In genomic region chr2:119742461-119743175, GRCm38 (mm10) we compare ENCODE assay signal across 8 mouse cellular contexts. TPM values are rescaled to one million over a fixed set of nuclear protein-coding genes. Genes with fewer than 3 reads are reported as not detected.
DNase-seq lines count a peak whose midpoint lies in the region; ATAC-seq and TF ChIP-seq lines count a peak whose summit lies in the region.

No protein-coding gene starts in this region.

- intact Hi-C loops in heart, adult 2 months (cut with DNase I) = loop anchor here (5.0 kb wide), 1 partner anchor 65 kb away; the partner anchor contains the start of gene Rtf1
- intact Hi-C loops in heart, postnatal 25 days (cut with DNase I) = no loop called here

- DNase-seq in heart, adult 2 months = peak; percentile 32 to 58
- no peak for DNase-seq in heart, postnatal 25 days (ENCODE audit: low spot score)
- peak; percentile 35 for DNase-seq in MN1 (ENCODE audit: low spot score)
- peak; percentile 58 for DNase-seq in forebrain, embryonic 10.5 days (ENCODE audit: extremely low spot score, low spot score)
- DNase-seq in induced T-regulatory cell, adult 2 months (ENCODE audit: low read depth) = peak; percentile 75
- no peak for DNase-seq in liver, embryonic 14.5 days (ENCODE audit: low read depth in 3 of 3, low spot score in 3 of 3)
- peak; percentile 65 to 76 for DNase-seq in thymus, postnatal 36 days

- H3K27me3 ChIP-seq in heart, adult 2 months (ENCODE audit: control insufficient read depth, insufficient read depth, low read length) = peaks cover 16% of the 10 kb centered on the region
- peaks cover 92% of the 10 kb centered on the region for H3K27me3 ChIP-seq in forebrain, embryonic 10.5 days (ENCODE audit: poor library complexity, severe bottlenecking)
- H3K27me3 ChIP-seq in liver, embryonic 14.5 days (ENCODE audit: control insufficient read depth, insufficient read depth, low read length) = peaks cover 19% of the 10 kb centered on the region
- H3K27me3 ChIP-seq in neural tube, embryonic 14.5 days (ENCODE audit: control insufficient read depth, insufficient read depth, low read length) = peaks cover 36% of the 10 kb centered on the region

- 1% methylated on average over 70 of the region's 70 CpGs for WGBS in heart, adult 2 months
- under 1% methylated on average over 70 of the region's 70 CpGs for WGBS in forebrain, embryonic 10.5 days
- WGBS in liver, embryonic 14.5 days (ENCODE audit: insufficient replicate concordance) = under 1% methylated on average over 62 of the region's 70 CpGs
- WGBS in neural tube, embryonic 14.5 days = 1% methylated on average over 54 of the region's 70 CpGs

- TF ChIP-seq CTCF in heart, adult 2 months (IDR thresholded peaks at IDR 0.05) = no peak
- TF ChIP-seq CTCF in liver, embryonic 14.5 days (IDR thresholded peaks at IDR 0.05; ENCODE audit: low read depth) = no peak

- no peaks in the 10 kb centered on the region for H3K9me3 ChIP-seq in forebrain, embryonic 10.5 days
- H3K9me3 ChIP-seq in liver, embryonic 14.5 days (ENCODE audit: control insufficient read depth, low read length) = no peaks in the 10 kb centered on the region
- no peaks in the 10 kb centered on the region for H3K9me3 ChIP-seq in neural tube, embryonic 14.5 days (ENCODE audit: control insufficient read depth, low read length)

- peak; percentile 18; the same call in 1 of the 2 replicates for ATAC-seq in liver, embryonic 14.5 days (ENCODE audit: insufficient read depth)
- peak; percentile 35; the same call in 1 of the 2 replicates for ATAC-seq in neural tube, embryonic 14.5 days (ENCODE audit: low read depth)

- H3K79me2 ChIP-seq in heart, adult 2 months (replicated peaks; ENCODE audit: control insufficient read depth, insufficient read depth, low read length) = no peaks in the 10 kb centered on the region

- H3K36me3 ChIP-seq in heart, adult 2 months (ENCODE audit: control insufficient read depth, insufficient read depth, low read length) = no peaks in the 10 kb centered on the region
- no peaks in the 10 kb centered on the region for H3K36me3 ChIP-seq in forebrain, embryonic 10.5 days (replicated peaks)
- H3K36me3 ChIP-seq in liver, embryonic 14.5 days (replicated peaks; ENCODE audit: control insufficient read depth, insufficient read depth, low read depth) = no peaks in the 10 kb centered on the region
- H3K36me3 ChIP-seq in neural tube, embryonic 14.5 days (ENCODE audit: control insufficient read depth, insufficient read depth, low read length) = no peaks in the 10 kb centered on the region

- H3K27ac ChIP-seq in heart, adult 2 months = no peak overlapping the region
- peak overlapping the region; percentile 90 for H3K27ac ChIP-seq in forebrain, embryonic 10.5 days
- H3K27ac ChIP-seq in liver, embryonic 14.5 days = no peak overlapping the region
- no peak overlapping the region for H3K27ac ChIP-seq in neural tube, embryonic 14.5 days (ENCODE audit: low read depth, low read length)

- peaks cover 3% of the 10 kb centered on the region for H3K4me1 ChIP-seq in heart, adult 2 months (ENCODE audit: control insufficient read depth, insufficient read depth, low read length)
- peaks cover 50% of the 10 kb centered on the region for H3K4me1 ChIP-seq in forebrain, embryonic 10.5 days
- peaks cover 20 to 26% of the 10 kb centered on the region in 2 experiments for H3K4me1 ChIP-seq in liver, embryonic 14.5 days (replicated peaks; ENCODE audit: control insufficient read depth in 2 of 2, insufficient read depth in 2 of 2, low read length in 1 of 2)
- peaks cover 21% of the 10 kb centered on the region for H3K4me1 ChIP-seq in neural tube, embryonic 14.5 days (ENCODE audit: control insufficient read depth, insufficient read depth, low read length)

- peak overlapping the region; percentile 56 for H3K4me3 ChIP-seq in heart, adult 2 months
- H3K4me3 ChIP-seq in forebrain, embryonic 10.5 days = peak overlapping the region; percentile 68
- peak overlapping the region; percentile 46 to 72 for H3K4me3 ChIP-seq in liver, embryonic 14.5 days (ENCODE audit: insufficient read depth in 1 of 2, low read depth in 2 of 2, low read length in 2 of 2)
- peak overlapping the region; percentile 48 for H3K4me3 ChIP-seq in neural tube, embryonic 14.5 days (ENCODE audit: low read depth, low read length)

- peak overlapping the region; percentile 70 for H3K9ac ChIP-seq in heart, adult 2 months (ENCODE audit: low read depth, low read length)
- peak overlapping the region; percentile 56 for H3K9ac ChIP-seq in liver, embryonic 14.5 days (replicated peaks)
- H3K9ac ChIP-seq in neural tube, embryonic 14.5 days (replicated peaks; ENCODE audit: low read depth, low read length) = peak overlapping the region; percentile 46

- TF ChIP-seq EP300 in heart, adult 2 months (IDR thresholded peaks at IDR 0.05; ENCODE audit: insufficient read depth, low read depth, low read length) = no peak
- no peak for TF ChIP-seq EP300 in liver, embryonic 14.5 days (IDR thresholded peaks at IDR 0.05; ENCODE audit: low read depth)

- H3K4me2 ChIP-seq in liver, embryonic 14.5 days (ENCODE audit: low read depth) = peak overlapping the region; percentile 100
- H3K4me2 ChIP-seq in neural tube, embryonic 14.5 days (ENCODE audit: low read depth, low read length) = peak overlapping the region; percentile 95

- TF ChIP-seq POLR2A in heart, adult 2 months (IDR thresholded peaks at IDR 0.05; ENCODE audit: insufficient read depth, low read depth, low read length) = no peak

RNA-seq across cellular contexts. Expression of gene Itpka, which starts 0.5 kb away (rescaled TPM):
- under 1 TPM; 0.52 to 0.59 TPM for total RNA-seq in heart, adult 2 months (2021)
- polyA plus RNA-seq in heart, adult 2 months (2012; rRNA removed) = 0.44 and 1.3 TPM in 2 replicates
- under 1 TPM; 0.57 to 0.78 TPM for total RNA-seq in heart, postnatal 25 days (2021)
- 1.2 and 1.8 TPM in 2 replicates for polyA plus RNA-seq in forebrain, embryonic 10.5 days (2016; fragmentation: Nextera tagmentation; extraction: Ambion mirVana)
- 2.0 and 2.1 TPM in 2 replicates for polyA plus RNA-seq in liver, embryonic 14.5 days (2012; rRNA removed)
- polyA plus RNA-seq in liver, embryonic 14.5 days (2014; fragmentation: Nextera tagmentation; extraction: Ambion mirVana) = 2.3 and 2.4 TPM in 2 replicates
- 0.15 and 0.19 TPM in 2 replicates for polyA plus RNA-seq in neural tube, embryonic 14.5 days (2014; fragmentation: Nextera tagmentation; extraction: Ambion mirVana)

RNA-seq across cellular contexts. Expression of gene Ltk, which starts 17.6 kb away (rescaled TPM):
- not detected for total RNA-seq in heart, adult 2 months (2021)
- polyA plus RNA-seq in heart, adult 2 months (2012; rRNA removed) = 0.09 and 0.39 TPM in 2 replicates
- total RNA-seq in heart, postnatal 25 days (2021) = not detected
- 0.33 TPM in 1 of 2 replicates, not detected in the other for polyA plus RNA-seq in forebrain, embryonic 10.5 days (2016; fragmentation: Nextera tagmentation; extraction: Ambion mirVana)
- 0.08 and 0.12 TPM in 2 replicates for polyA plus RNA-seq in liver, embryonic 14.5 days (2012; rRNA removed)
- 0.05 and 0.06 TPM in 2 replicates for polyA plus RNA-seq in liver, embryonic 14.5 days (2014; fragmentation: Nextera tagmentation; extraction: Ambion mirVana)
- 1.8 and 2.2 TPM in 2 replicates for polyA plus RNA-seq in neural tube, embryonic 14.5 days (2014; fragmentation: Nextera tagmentation; extraction: Ambion mirVana)

RNA-seq across cellular contexts. Expression of gene Rpap1, which starts 44.7 kb away (rescaled TPM):
- total RNA-seq in heart, adult 2 months (2021) = 10 to 100 TPM; 12.2 to 13.3 TPM
- polyA plus RNA-seq in heart, adult 2 months (2012; rRNA removed) = 10.5 and 12.1 TPM in 2 replicates
- total RNA-seq in heart, postnatal 25 days (2021) = 10 to 100 TPM; 13.7 to 14.2 TPM
- polyA plus RNA-seq in forebrain, embryonic 10.5 days (2016; fragmentation: Nextera tagmentation; extraction: Ambion mirVana) = 42.3 and 43.5 TPM in 2 replicates
- polyA plus RNA-seq in liver, embryonic 14.5 days (2012; rRNA removed) = 6.1 and 6.6 TPM in 2 replicates
- 6.0 and 6.7 TPM in 2 replicates for polyA plus RNA-seq in liver, embryonic 14.5 days (2014; fragmentation: Nextera tagmentation; extraction: Ambion mirVana)
- 15.7 and 19.5 TPM in 2 replicates for polyA plus RNA-seq in neural tube, embryonic 14.5 days (2014; fragmentation: Nextera tagmentation; extraction: Ambion mirVana)

RNA-seq across cellular contexts. Expression of gene Tyro3, which starts 54.9 kb away (rescaled TPM):
- 1 to 10 TPM; 1.2 to 1.5 TPM for total RNA-seq in heart, adult 2 months (2021)
- 1.6 and 2.7 TPM in 2 replicates for polyA plus RNA-seq in heart, adult 2 months (2012; rRNA removed)
- total RNA-seq in heart, postnatal 25 days (2021) = 1 to 10 TPM; 1.2 to 1.3 TPM
- 27.0 and 27.6 TPM in 2 replicates for polyA plus RNA-seq in forebrain, embryonic 10.5 days (2016; fragmentation: Nextera tagmentation; extraction: Ambion mirVana)
- 0.71 and 0.76 TPM in 2 replicates for polyA plus RNA-seq in liver, embryonic 14.5 days (2012; rRNA removed)
- 0.65 and 0.73 TPM in 2 replicates for polyA plus RNA-seq in liver, embryonic 14.5 days (2014; fragmentation: Nextera tagmentation; extraction: Ambion mirVana)
- polyA plus RNA-seq in neural tube, embryonic 14.5 days (2014; fragmentation: Nextera tagmentation; extraction: Ambion mirVana) = 18.7 and 21.6 TPM in 2 replicates

Comparison
In these comparisons a context has a peak if more than half of its experiments do, and no peak if none do; other contexts are left out.
1. DNase-seq: peak in heart, adult 2 months (2 of 2), MN1 (single experiment), forebrain, embryonic 10.5 days (single experiment), induced T-regulatory cell, adult 2 months (single experiment) and thymus, postnatal 36 days (2 of 2); none in heart, postnatal 25 days (single experiment) and liver, embryonic 14.5 days (0 of 3).
2. Peak in every context shown above with its lines, with median percentiles within 50 percentile points of each other: H3K4me3 ChIP-seq and H3K9ac ChIP-seq.